Mouse (Mus musculus) megakaryocyte, embryonic 14.5 days (primary cell): ENCODE results near the gene Hnrnpa2b1. TPM values are rescaled to one million over a fixed set of nuclear protein-coding genes. Genes with fewer than 3 reads are reported as not detected.

Experiments
- H3K27me3 ChIP-seq: replicated peaks from 2 replicates; pipeline ENCODE3; 2012; ENCODE audit warnings: inconsistent platforms
- H3K36me3 ChIP-seq: replicated peaks from 2 replicates; pipeline ENCODE3; 2012; ENCODE audit warnings: low read length, inconsistent platforms, mixed read lengths
- H3K4me1 ChIP-seq: 2 replicates; pipeline ENCODE4 v1.6.1; 2012; ENCODE audit warnings: inconsistent platforms
- H3K4me3 ChIP-seq: replicated peaks from 2 replicates; pipeline ENCODE3; 2012; ENCODE audit warnings: moderate library complexity, mild to moderate bottlenecking, inconsistent platforms
- H3K9me3 ChIP-seq: 2 replicates; pipeline ENCODE4 v1.6.1; 2012; ENCODE audit warnings: inconsistent platforms
- FLI1 ChIP-seq: IDR thresholded peaks from 2 replicates; pipeline ENCODE4 v1.6.1; 2012; ENCODE audit warnings: low read length, inconsistent platforms, mixed read lengths
- GATA1 ChIP-seq: IDR thresholded peaks from 3 replicates; pipeline ENCODE4 v1.6.1; 2012; ENCODE audit warnings: mixed read lengths, low read length, inconsistent platforms, borderline replicate concordance
- polyA plus RNA-seq: library from polyadenylated mRNA; stranded (reverse); fragments of >175 nt; gene quantifications from 2 replicates; pipeline ENCODE4 v1.2.3, GENCODE M21; 2012; ENCODE audit warnings: low replicate concordance; ENCODE audit not compliant: insufficient read depth

The Hnrnpa2b1 gene
- 101 and 192 TPM in 2 replicates for polyA plus RNA-seq

- H3K27me3 ChIP-seq: no peaks in the 10 kb centered on the region
- no peaks in the 10 kb centered on the region for H3K9me3 ChIP-seq
- H3K4me1 ChIP-seq: peaks cover 38% of the 10 kb centered on the region
- peak within 1 kb of the TSS; percentile 97 for H3K4me3 ChIP-seq
- H3K36me3 ChIP-seq: peaks cover 52% of the 10 kb centered on the region
- no peak for TF ChIP-seq GATA1
- no peak; the same call in 1 of the 2 replicates for TF ChIP-seq FLI1
These were observed at the start of gene Hnrnpa2b1 for GRCm38 (mm10) chr6:51469715-51470310. Gene Hnrnpa2b1, minus strand, starts transcription at chr6:51469894.

- H3K36me3 ChIP-seq: no peaks in the 10 kb centered on the region
- H3K9me3 ChIP-seq: peaks cover 18% of the 10 kb centered on the region
- no peak overlapping the region for H3K4me3 ChIP-seq
- peaks cover 2% of the 10 kb centered on the region for H3K4me1 ChIP-seq
- H3K27me3 ChIP-seq: peaks cover 20% of the 10 kb centered on the region
- TF ChIP-seq FLI1 (no peak), GATA1 (no peak)
These were observed 45.2 kb upstream of the Hnrnpa2b1 start for GRCm38 (mm10) chr6:51514860-51515259.

GRCm38 (mm10) chr6:51513745-51514144 is 44.1 kb upstream of the Hnrnpa2b1 start:
- H3K4me3 ChIP-seq: no peak overlapping the region
- peaks cover 18% of the 10 kb centered on the region for H3K9me3 ChIP-seq
- peaks cover 21% of the 10 kb centered on the region for H3K27me3 ChIP-seq
- no peaks in the 10 kb centered on the region for H3K36me3 ChIP-seq
- TF ChIP-seq FLI1 (no peak), GATA1 (no peak)
- peaks cover 12% of the 10 kb centered on the region for H3K4me1 ChIP-seq

GRCm38 (mm10) chr6:51510946-51511345 is 41.3 kb upstream of the Hnrnpa2b1 start:
- Histone ChIP-seq H3K4me3 (no peak overlapping the region), H3K27me3 (peaks cover 16% of the 10 kb centered on the region), H3K4me1 (peaks cover 13% of the 10 kb centered on the region), H3K9me3 (no peaks in the 10 kb centered on the region), H3K36me3 (no peaks in the 10 kb centered on the region)
- no peak for TF ChIP-seq GATA1
- no peak for TF ChIP-seq FLI1

GRCm38 (mm10) chr6:51510094-51510493 is 40.4 kb upstream of the Hnrnpa2b1 start:
- Histone ChIP-seq H3K36me3 (no peaks in the 10 kb centered on the region), H3K4me3 (peak overlapping the region; percentile 56), H3K27me3 (peaks cover 16% of the 10 kb centered on the region), H3K4me1 (peaks cover 13% of the 10 kb centered on the region), H3K9me3 (no peaks in the 10 kb centered on the region)
- no peak for TF ChIP-seq FLI1
- no peak for TF ChIP-seq GATA1

GRCm38 (mm10) chr6:51508750-51509648 is 39.3 kb upstream of the Hnrnpa2b1 start:
- Histone ChIP-seq H3K4me1 (peaks cover 13% of the 10 kb centered on the region), H3K27me3 (peaks cover 18% of the 10 kb centered on the region), H3K4me3 (peak overlapping the region; percentile 85), H3K9me3 (no peaks in the 10 kb centered on the region), H3K36me3 (no peaks in the 10 kb centered on the region)
- no peak for TF ChIP-seq FLI1
- no peak for TF ChIP-seq GATA1

GRCm38 (mm10) chr6:51507556-51507955 is 37.9 kb upstream of the Hnrnpa2b1 start:
- H3K9me3 ChIP-seq: no peaks in the 10 kb centered on the region
- peaks cover 14% of the 10 kb centered on the region for H3K27me3 ChIP-seq
- no peak for TF ChIP-seq GATA1
- TF ChIP-seq FLI1: no peak
- no peak overlapping the region for H3K4me3 ChIP-seq
- peaks cover 13% of the 10 kb centered on the region for H3K4me1 ChIP-seq
- H3K36me3 ChIP-seq: no peaks in the 10 kb centered on the region

- peaks cover 13% of the 10 kb centered on the region for H3K4me1 ChIP-seq
- no peak for TF ChIP-seq GATA1
- TF ChIP-seq FLI1: no peak
- peaks cover 9% of the 10 kb centered on the region for H3K9me3 ChIP-seq
- peaks cover 14% of the 10 kb centered on the region for H3K27me3 ChIP-seq
- no peak overlapping the region for H3K4me3 ChIP-seq
- H3K36me3 ChIP-seq: no peaks in the 10 kb centered on the region
These were observed 36.0 kb upstream of the Hnrnpa2b1 start for GRCm38 (mm10) chr6:51505671-51506070.

- Histone ChIP-seq H3K9me3 (peaks cover 16% of the 10 kb centered on the region), H3K4me1 (peaks cover 5% of the 10 kb centered on the region; the same call in 1 of the 2 replicates), H3K27me3 (peaks cover 3% of the 10 kb centered on the region), H3K4me3 (no peak overlapping the region), H3K36me3 (no peaks in the 10 kb centered on the region)
- TF ChIP-seq GATA1 (no peak), FLI1 (no peak)
These were observed 27.8 kb upstream of the Hnrnpa2b1 start for GRCm38 (mm10) chr6:51497321-51498111.
